Mouse (Mus musculus) kidney, postnatal 25 days (tissue): ENCODE measurements around the gene Aldh3a2.
"Not testable (repeated sequence)": the region's sequence is repeated elsewhere in the genome, so short reads cannot be mapped to it uniquely, and the experiment has no call there.

ENCODE experiments used
- DNase-seq, 2 experiments: peaks; one replicate each; pipeline ENCODE4 v3.0.0; 2021; ENCODE audit warnings: mixed read lengths in 2 of 2

The Aldh3a2 gene

DNA sequence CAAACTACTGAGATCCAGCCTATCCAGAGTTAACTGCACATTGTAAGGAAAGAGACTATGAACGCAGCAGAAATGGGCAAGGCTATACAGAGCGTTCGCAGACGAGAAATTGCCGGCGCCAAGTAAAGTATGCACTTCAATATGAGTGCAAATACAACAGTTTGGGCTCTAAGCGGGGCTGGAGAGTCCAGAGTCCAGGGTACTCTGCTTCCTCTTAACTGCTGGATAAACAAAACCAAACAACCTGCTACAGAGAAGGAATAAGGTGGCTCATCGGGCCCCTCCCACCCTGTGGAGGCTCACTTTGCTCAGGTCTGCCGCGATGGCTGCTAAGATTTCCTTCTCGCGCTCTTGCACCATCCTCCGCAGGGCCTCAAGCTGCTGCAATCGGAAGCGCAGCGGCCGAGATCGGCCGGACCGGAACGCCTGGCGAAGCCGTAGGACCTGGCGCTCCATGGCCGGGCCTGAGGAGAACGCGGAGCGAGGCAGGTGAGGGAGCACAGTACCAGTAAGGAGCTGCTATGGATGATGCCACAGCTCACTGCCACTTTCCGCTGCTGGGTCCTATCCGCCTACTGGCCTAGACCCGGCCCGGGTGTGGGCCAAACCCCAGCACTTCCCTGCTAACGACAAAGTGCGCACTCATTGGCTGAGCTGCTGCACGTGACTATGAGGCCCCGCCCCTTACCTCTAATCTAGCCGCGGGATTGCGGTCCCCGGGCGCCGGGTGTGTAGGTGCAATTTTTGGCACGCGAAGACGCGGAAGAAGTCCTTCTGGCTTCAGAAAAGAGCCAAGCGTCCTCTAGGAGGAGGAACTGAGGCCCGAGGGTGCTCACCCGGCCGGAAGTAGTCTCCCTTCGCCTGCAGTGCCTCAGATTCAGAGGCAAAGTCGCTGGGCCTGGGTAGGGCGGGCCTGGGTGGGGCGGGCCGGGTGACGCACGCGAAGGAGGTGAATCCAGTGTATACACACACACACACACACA is at the start of gene Aldh3a2:
Gene Aldh3a2, minus strand, starts transcription at position 914 of the 983 bp plus-strand sequence.
- peak; percentile 98 for DNase-seq

DNA sequence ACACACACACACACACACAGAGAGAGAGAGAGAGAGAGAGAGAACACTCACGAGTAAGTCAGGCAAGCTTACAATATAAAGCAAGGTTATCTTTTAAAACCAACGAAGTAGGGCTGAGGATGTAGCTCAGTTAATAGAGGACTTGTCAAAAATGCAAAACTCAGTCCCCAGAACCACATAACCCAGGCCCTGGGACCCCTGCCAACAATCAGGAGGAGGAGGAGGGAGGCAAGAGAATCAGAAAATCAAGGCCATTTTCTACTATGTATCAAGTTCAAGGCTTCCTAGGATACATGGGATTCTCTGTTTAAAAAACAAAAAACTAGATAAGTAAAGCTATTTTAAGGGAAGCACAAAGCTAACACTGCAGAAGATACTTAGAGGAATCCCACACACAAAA is 49.6 kb upstream of the Aldh3a2 start:
- DNase-seq = no peak

- no peak for DNase-seq
These were observed 43.1 kb upstream of the Aldh3a2 start for GRCm38 (mm10) chr11:61310321-61310720.

DNA sequence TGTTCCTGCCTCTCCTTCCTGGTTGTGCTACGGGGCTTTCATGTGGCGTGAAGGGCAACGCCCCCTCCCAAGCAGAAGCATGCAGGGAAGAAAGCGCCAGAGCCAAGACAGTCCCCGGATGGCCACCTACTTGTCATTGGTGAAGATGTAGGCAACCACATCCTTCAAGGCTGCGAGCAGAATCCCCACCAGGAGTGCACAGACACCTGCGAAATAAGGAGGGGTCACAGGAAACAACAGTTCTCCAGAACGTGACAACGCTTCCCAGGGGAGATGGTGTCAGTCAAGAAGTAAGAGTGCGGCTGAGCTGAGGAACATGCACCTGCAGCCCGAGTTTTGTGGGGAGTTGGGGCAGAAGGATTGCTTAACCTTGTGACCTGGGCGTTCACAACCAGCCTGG is 42.6 kb upstream of the Aldh3a2 start:
- no peak for DNase-seq

GRCm38 (mm10) chr11:61307795-61308194 is 40.5 kb upstream of the Aldh3a2 start:
- no peak for DNase-seq

- DNase-seq = peak; percentile 53 to 83
These were observed 38.1 kb upstream of the Aldh3a2 start for GRCm38 (mm10) chr11:61305377-61305776.

- DNase-seq = not testable (repeated sequence)
These were observed 37.3 kb upstream of the Aldh3a2 start for GRCm38 (mm10) chr11:61304535-61304934.

- DNase-seq = peak; percentile 11 to 49
These were observed 33.6 kb upstream of the Aldh3a2 start for GRCm38 (mm10) chr11:61300716-61301392.

DNA sequence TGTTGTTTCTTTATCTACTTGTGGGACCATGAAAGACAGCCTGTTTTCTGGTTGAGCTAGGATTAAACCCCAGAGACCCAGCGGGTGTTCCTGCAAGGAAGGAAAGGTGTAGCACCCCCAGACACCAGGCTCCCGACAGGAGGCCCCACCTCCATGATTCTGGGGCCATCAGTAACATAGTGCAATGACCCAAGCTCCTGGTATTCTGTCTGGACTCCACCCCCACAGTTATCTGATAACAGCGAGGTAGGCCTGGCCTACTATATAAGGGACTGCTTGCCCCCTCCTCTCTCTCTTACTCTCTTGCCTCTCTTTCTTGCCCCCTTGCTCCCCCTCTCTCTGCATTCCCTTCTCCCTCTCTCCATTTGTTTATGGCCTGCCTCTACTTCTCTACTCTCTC is 32.9 kb upstream of the Aldh3a2 start:
- no peak for DNase-seq

- peak; percentile 48 to 55 for DNase-seq
These were observed 30.6 kb upstream of the Aldh3a2 start for GRCm38 (mm10) chr11:61297901-61298300.

- no peak for DNase-seq
These were observed 30.1 kb upstream of the Aldh3a2 start for GRCm38 (mm10) chr11:61297326-61297725.

- DNase-seq = no peak
These were observed 29.3 kb upstream of the Aldh3a2 start for GRCm38 (mm10) chr11:61296556-61296955.

DNA sequence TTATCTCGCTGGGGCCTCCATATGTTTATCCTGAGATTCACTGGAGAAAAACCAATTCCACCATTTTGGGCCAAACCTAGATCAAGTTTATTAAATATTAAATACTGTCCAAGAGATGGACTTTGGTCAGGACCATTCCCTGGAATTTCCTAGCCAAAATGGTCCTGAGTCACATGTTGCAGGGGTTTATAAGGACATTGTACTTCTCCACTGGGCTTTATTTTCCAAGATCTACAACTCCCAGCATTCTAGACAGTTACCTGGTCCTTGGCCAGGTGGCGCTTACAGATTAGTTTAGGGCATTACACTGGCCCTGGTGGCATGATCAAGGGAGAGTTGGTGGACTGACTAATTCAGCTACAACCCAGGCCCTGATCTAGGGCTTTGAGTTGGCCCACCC is 28.3 kb upstream of the Aldh3a2 start:
- no peak for DNase-seq

DNA sequence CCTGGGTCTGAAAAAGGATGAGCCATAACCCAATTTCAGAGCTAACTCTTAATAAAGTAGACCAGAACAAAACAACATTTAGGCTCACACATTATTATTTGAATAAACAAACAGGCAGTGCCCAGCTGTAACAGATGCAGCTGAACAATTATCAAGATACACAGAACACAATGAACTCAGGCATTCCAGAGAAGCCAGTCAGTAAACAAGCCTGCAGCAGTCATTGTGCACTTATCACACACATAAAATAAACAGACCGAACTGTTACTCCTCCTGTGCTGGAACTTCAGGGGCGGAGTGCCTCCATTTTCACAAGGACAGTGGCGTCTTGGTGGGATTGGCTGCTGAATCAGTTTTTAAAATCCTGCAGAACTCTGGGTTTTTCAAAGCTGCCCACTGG is 27.2 kb upstream of the Aldh3a2 start:
- no peak for DNase-seq

- no peak for DNase-seq
These were observed 26.0 kb upstream of the Aldh3a2 start for GRCm38 (mm10) chr11:61293251-61293650.

- peak; percentile 21 to 62 for DNase-seq
These were observed 17.1 kb upstream of the Aldh3a2 start for GRCm38 (mm10) chr11:61284323-61284722.

GRCm38 (mm10) chr11:61283414-61284049 is 16.3 kb upstream of the Aldh3a2 start:
- no peak for DNase-seq

DNA sequence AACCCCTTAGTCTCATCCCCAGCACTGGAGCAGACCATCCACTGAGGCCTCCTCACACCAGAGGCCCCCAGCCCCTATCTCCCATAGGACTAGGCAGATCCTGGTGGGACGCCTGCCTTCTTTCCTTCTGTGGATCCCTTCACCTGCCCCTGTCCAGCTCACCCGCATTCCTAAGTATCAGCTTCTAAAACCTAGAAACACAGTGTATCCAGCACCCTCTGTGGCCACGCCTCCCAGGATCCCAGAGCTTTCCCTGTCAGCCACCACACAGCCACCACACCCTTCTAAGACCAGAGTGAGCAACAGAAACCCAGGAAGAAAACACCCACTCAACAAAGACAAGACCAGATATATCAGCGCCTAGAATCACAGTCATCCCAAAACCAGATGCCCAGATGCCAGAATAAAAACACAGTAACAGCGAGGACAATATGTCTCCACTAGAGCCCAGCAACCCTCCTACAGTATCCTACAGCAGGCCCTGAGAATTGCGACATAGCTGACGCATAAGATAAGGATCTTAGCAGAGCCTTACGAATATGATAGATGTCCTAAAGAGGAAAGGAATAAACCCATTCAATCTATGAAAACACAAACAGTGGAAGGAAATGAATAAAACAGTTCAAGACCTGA is 11.3 kb upstream of the Aldh3a2 start:
- DNase-seq = no peak

- DNase-seq = no peak
These were observed 10.7 kb upstream of the Aldh3a2 start for GRCm38 (mm10) chr11:61277937-61278336.

GRCm38 (mm10) chr11:61276482-61276881 is 9.2 kb upstream of the Aldh3a2 start:
- no peak for DNase-seq

DNA sequence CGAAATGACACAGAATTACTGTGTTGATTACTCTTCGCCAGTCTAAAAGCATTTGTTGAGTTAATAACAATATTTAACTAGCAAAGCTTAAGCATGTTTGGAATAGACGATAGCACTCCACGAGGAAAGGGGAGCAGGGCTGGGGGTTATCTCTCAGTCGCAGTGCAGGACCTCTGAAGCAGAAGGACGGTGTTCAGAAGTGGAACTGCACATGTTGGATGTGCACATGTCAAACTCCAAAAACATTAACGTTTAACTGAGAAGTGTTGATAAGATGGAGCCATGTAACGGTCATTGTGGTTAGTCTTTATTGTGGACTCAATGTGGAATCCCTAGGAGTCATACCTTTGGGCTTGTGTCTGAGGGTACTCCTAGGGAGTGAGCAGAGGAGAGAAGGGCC is 7.8 kb upstream of the Aldh3a2 start:
- no peak for DNase-seq

- DNase-seq = no peak
These were observed 7.2 kb upstream of the Aldh3a2 start for GRCm38 (mm10) chr11:61274421-61274820.

GRCm38 (mm10) chr11:61273928-61274327 is 6.7 kb upstream of the Aldh3a2 start:
- DNase-seq = no peak
